Mouse (Mus musculus) urinary bladder, postnatal 36 days (tissue): Measurements from ENCODE around the gene Olfr1342.
A peak's percentile ranks its signal among the peaks of the same experiment; 100 is the strongest.

Source experiments
- DNase-seq, 2 experiments: peaks; one replicate each; pipeline ENCODE4 v3.0.0; 2022; ENCODE audit warnings: low spot score in 2 of 2, mixed read lengths in 1 of 2

The Olfr1342 gene

DNA sequence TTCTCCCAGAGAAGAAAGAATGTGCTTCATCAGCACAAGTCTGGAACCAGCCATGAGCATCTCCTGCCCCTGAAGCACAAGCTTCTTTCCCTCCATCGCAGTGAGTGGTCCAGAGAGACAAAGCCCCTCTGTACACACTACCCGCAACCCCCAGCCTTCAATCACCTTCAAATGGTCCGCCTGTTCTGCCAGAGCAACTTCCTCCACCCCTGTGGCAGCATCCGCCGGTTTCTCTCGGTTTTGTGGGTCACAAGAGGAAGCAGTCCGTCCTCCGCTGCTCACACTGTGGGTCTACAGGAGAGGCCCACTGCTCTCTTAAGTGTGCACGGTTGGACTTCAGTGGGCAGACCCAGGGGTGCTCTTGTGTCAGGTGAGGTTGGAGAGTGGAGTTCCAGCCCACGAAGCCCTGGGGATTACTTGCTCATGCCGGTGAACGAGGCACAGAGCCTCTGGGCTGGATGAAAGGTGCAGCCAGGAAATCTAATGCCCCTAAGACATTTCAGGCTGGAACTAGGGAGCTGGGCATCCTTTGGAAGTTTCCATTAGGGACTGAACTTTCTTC lies at the start of gene Olfr1342:
Gene Olfr1342 (minus strand): TSS at position 345 of the 562 bp plus-strand sequence.
- no peak for DNase-seq

DNA sequence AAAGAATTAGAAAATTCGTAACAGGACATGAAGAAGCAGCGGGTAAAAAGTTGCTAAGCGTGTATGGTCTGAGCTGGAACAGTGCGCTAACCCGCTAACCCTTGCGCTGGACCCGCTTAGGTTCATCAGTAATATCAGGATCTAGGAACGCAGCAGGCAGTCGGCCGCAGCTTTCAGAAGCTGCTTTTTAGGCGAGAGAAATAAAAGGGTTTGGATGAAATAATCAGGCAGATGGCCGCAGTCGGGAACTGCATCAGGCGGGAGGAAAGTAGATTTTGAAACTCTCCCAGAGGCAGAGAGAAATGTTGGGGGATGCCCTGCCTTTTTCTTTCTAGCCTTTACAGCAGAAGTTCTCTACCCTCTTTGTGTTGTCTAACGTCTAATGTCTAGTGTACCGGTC lies 49.3 kb upstream of the Olfr1342 start:
- no peak for DNase-seq

DNA sequence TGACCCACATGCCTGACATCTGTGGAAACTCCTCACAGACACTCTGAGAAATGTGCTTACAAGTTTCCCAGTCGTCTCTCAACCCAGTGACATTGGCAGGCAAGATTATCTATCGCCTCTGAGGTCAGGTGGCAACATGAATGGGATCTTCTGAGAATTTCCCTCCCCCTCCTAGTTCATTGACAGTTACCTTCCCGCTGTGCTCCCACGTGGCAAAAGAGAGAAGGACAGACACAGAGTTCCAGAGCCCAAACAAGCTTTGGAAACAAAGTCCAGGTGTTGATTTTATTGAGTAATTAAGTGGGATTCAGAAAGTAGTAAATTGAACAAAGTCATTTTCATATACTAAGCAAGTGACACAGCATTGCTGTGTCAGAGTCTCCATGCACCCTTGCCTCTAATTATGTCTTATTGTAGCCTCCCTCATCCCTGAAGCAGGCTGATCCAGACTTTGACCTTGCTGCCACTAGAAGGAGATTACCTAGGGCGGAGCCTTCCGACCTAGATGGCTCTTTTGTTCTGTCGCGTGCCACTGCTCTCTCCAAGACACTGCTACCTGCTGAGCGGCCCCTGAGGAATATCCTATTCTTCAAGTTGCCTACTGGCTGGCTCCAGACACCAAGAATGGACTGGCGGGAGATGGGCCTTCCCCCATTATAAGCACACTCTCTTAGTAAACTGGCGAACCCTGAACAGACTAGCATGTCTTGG lies 48.6 kb upstream of the Olfr1342 start:
- DNase-seq: no peak

GRCm38 (mm10) chr4:118739574-118739973 lies 47.0 kb upstream of the Olfr1342 start:
- no peak for DNase-seq

GRCm38 (mm10) chr4:118731875-118732274 lies 39.3 kb upstream of the Olfr1342 start, which contains the start of gene Olfr1339:
Olfr1339 (plus strand) TSS chr4:118732175.
- DNase-seq: no peak

GRCm38 (mm10) chr4:118721742-118722483 lies 29.4 kb upstream of the Olfr1342 start:
- DNase-seq: no peak

DNA sequence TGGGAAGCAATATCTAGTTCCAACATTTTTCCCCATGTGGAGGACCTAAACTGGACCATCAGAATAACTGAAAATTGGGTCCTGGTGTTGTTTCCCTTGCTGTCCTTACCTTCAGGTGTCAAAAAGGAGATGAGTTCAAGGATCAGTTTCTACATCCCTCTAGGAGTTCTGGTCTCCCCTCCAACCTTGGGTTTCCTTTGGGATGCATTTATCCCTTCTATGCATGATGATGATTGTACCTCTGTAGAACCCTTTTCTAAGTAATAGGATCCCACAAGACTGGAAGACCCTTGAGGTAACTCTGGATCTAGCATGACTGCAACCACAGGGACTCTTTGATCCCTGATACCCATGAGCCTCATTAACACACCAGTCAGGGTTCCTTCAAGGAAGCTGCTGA lies 27.3 kb upstream of the Olfr1342 start, which contains the start of gene Olfr1340:
Gene Olfr1340 (plus strand): TSS at position 301 of the 400 bp plus-strand sequence.
- no peak for DNase-seq

- DNase-seq: no peak
Observed at GRCm38 (mm10) chr4:118711656-118712055, 19.1 kb upstream of the Olfr1342 start.

- no peak for DNase-seq
Observed at GRCm38 (mm10) chr4:118708086-118708485, 15.5 kb upstream of the Olfr1342 start.

DNA sequence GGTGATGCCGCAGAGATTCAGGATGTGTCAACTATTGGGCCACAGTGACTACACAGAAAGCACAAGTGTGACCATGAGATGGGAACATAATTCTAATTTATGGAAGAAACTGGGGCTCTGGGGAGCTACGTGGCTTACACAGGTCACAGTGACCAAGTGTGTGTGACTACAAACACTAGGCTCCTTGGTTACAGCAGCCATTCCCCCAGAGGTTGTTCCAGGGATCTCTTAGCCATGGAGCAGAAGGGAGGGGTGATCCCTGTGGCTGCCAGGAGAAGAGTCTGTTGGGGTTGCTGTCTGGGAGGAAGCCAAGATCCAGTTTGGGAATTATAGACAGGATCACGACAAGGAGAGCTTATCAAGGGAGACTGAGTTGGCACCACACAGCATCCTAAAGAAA lies 10.7 kb upstream of the Olfr1342 start, which contains the start of gene Olfr1341:
Gene Olfr1341 (plus strand): TSS at position 301 of the 400 bp plus-strand sequence.
- no peak for DNase-seq

- DNase-seq: no peak
Observed at GRCm38 (mm10) chr4:118693812-118694211, 1.3 kb upstream of the Olfr1342 start.

DNA sequence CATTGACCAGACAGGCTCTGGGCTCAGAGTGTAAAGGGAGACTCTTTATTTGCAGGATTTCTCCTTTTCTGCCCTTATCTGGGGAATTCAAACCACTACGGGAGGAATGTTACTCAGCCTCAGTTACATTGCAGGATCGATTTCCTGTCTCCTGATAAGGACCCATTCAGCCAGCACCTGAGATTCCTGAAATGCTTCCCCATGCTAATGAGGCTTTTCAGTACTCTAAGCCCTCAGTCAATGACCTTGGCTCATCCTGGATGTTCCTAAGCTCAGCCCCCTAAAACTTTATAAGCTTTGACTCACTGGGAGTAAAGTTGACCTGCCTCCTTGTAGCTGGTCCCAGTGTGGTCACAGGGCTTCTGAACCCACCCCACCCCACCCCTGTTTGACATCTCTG lies 5.5 kb downstream of the Olfr1342 start:
- no peak for DNase-seq

- DNase-seq: no peak
Observed at GRCm38 (mm10) chr4:118658652-118659051, 33.9 kb downstream of the Olfr1342 start, which contains the start of gene Olfr62. Olfr62 (plus strand) TSS chr4:118658952.

- DNase-seq: peak; percentile 39 to 44
Observed at GRCm38 (mm10) chr4:118645234-118645633, 47.3 kb downstream of the Olfr1342 start.

DNA sequence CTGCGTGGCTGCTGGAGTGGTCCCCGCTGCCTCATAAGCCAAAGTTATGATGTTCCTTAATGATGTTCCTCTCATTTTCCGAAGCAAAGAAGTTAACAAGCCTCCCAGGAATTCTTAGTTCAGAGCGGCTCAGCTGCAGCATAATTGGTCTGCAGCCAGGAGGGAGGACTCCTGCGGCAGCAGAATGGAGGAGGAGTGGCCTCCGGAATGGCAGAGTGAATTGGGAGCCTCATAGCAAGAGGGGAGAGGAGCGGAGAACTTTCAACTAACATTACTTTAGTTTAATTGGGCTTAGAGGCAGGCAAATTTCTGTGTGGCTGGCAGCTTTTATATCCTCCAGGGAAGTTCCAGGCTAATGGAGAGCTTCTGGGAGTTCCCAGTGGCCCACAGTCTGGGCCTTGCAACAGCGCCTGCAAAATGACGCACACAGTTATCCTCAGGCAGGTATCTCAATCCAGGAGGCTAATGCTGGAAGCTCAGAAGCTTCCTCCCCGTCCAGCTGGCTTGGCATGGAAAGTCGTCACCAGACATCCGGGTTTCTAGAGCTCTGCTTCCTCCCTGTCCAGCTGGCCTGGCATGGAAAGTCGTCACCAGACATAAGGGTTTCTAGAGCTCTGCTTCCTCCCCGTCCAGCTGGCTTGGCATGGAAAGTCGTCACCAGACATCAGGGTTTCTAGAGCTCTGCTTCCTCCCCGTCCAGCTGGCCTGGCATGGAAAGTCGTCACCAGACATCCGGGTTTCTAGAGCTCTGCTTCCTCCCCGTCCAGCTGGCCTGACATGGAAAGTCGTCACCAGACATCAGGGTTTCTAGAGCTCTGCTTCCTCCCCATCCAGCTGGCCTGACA lies 50.0 kb downstream of the Olfr1342 start:
- no peak for DNase-seq
